Mouse (Mus musculus): Measurements from ENCODE around the gene Lenep. TPM values are rescaled to one million over a fixed set of nuclear protein-coding genes. Genes with fewer than 3 reads are reported as not detected.

The Lenep gene
- polyA plus RNA-seq, 2 experiments: 2.4 TPM; not detected in 1

DNA sequence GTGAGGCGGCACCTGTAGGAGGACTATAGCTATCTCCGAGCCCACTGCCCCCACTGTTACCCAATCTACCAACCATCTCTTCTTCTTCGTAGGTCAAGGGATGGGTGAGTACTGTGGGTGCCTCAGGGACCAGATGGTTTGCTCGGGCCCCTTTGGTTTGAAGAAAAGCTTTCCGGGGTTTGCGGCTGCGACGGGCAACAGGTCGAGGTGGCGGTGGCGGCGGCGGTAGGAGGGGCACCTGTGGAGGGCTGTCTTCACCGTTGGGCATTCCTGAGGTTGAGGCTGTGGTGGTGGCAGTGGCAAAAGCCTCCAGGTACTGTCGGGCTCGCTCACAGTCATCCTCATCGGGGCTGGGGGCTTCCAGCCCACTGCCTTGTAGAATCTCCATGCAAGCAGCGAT lies 21.9 kb downstream of the Lenep start:
- no peaks in the 10 kb centered on the region for H3K36me3 ChIP-seq (ENCODE audit: control insufficient read depth, insufficient read depth, low read length)
- no peak overlapping the region for H3K4me3 ChIP-seq (replicated peaks; ENCODE audit: low read length)
- H3K9me3 ChIP-seq (ENCODE audit: control insufficient read depth, low read length): no peaks in the 10 kb centered on the region
- no peaks in the 10 kb centered on the region for H3K27me3 ChIP-seq (ENCODE audit: control insufficient read depth, insufficient read depth, low read length)
- no peak overlapping the region for H3K9ac ChIP-seq (ENCODE audit: low read depth, low read length, severe bottlenecking)
- H3K4me2 ChIP-seq (replicated peaks; ENCODE audit: low read depth, low read length, severe bottlenecking): no peak overlapping the region
- DNase-seq (ENCODE audit: low spot score): no peak
- H3K27ac ChIP-seq (replicated peaks; ENCODE audit: low read depth, low read length): no peak overlapping the region
- no peak for TF ChIP-seq POLR2A (IDR thresholded peaks at IDR 0.05; ENCODE audit: borderline replicate concordance, extremely low read depth, insufficient read depth, insufficient read length)
- no peak for ATAC-seq (ENCODE audit: low FRiP score, low read depth)
- WGBS: 94% methylated on average over 18 of the region's 18 CpGs
- H3K4me1 ChIP-seq (ENCODE audit: control insufficient read depth, insufficient read depth, low read length): peaks cover 19% of the 10 kb centered on the region

DNA sequence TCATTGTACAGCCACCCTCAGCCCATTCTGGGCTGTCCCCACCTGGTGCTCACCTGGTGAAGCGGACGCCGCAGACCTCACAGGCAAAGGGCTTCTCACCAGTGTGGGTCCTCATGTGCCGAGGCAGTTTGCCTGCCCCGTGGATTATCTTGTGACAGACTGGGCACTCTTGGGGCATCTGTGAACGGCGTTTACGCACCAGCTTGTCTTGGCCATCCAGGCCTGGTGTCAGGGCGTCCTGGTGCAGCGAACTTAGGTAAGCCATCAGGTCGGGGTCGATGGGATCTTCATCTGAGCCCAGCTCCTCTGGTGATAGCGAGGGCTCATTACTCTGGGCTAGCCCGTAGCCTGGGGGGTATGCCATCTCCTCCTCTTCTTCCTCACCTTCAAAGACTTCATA lies 22.3 kb downstream of the Lenep start:
- no peak overlapping the region for H3K4me2 ChIP-seq (replicated peaks; ENCODE audit: low read depth, low read length, severe bottlenecking)
- H3K27me3 ChIP-seq (ENCODE audit: control insufficient read depth, insufficient read depth, low read length): no peaks in the 10 kb centered on the region
- no peak overlapping the region for H3K9ac ChIP-seq (ENCODE audit: low read depth, low read length, severe bottlenecking)
- H3K4me3 ChIP-seq (replicated peaks; ENCODE audit: low read length): no peak overlapping the region
- 96% methylated on average over 14 of the region's 14 CpGs for WGBS
- ATAC-seq (ENCODE audit: low FRiP score, low read depth) (no peak), DNase-seq (ENCODE audit: low spot score) (no peak)
- no peak overlapping the region for H3K27ac ChIP-seq (replicated peaks; ENCODE audit: low read depth, low read length)
- no peaks in the 10 kb centered on the region for H3K9me3 ChIP-seq (ENCODE audit: control insufficient read depth, low read length)
- H3K4me1 ChIP-seq (ENCODE audit: control insufficient read depth, insufficient read depth, low read length): peaks cover 16% of the 10 kb centered on the region
- no peaks in the 10 kb centered on the region for H3K36me3 ChIP-seq (ENCODE audit: control insufficient read depth, insufficient read depth, low read length)
- no peak for TF ChIP-seq POLR2A (IDR thresholded peaks at IDR 0.05; ENCODE audit: borderline replicate concordance, extremely low read depth, insufficient read depth, insufficient read length)

DNA sequence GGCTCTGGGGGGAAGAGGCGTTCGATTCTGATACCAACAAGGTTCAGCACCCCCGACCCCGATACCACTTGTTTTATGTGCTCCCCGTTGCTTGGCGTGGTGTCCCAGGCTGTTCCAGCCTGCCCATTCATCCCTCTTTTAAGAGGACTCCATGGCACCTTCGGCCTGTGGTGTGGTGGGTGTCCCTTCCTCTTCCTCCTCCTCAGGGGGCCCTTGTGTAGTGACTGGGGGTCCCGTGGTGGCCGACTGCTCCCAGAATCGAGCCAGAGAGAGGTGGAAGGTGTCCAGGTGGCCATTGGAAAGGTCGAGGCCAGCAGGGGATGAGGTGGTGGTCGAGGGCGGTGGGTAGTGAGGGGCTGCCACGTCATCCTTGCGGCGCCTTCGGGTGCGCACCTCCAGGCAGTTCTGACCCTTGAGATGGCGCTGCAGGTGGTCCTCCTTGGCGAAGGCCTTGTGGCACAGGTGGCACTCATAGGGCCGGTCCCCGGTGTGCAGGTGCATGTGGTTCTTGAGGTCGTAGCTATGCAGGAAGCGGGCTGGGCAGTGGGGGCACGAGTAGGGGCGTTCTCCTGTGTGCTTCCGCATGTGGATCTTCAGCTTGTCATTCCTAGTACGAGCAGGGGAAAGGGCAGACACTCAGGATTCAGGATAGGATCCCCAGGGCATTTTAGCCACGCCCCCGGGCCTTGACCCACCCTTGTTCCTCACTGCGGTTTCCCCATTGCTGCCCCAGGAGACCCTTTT lies 23.0 kb downstream of the Lenep start:
- DNase-seq (ENCODE audit: low spot score): no peak
- H3K9ac ChIP-seq (ENCODE audit: low read depth, low read length, severe bottlenecking): no peak overlapping the region
- no peak for TF ChIP-seq POLR2A (IDR thresholded peaks at IDR 0.05; ENCODE audit: borderline replicate concordance, extremely low read depth, insufficient read depth, insufficient read length)
- no peaks in the 10 kb centered on the region for H3K9me3 ChIP-seq (ENCODE audit: control insufficient read depth, low read length)
- no peak overlapping the region for H3K4me2 ChIP-seq (replicated peaks; ENCODE audit: low read depth, low read length, severe bottlenecking)
- 88% methylated on average over 30 of the region's 31 CpGs for WGBS
- H3K4me1 ChIP-seq (ENCODE audit: control insufficient read depth, insufficient read depth, low read length): peaks cover 12% of the 10 kb centered on the region
- ATAC-seq (ENCODE audit: low FRiP score, low read depth): no peak
- H3K4me3 ChIP-seq (replicated peaks; ENCODE audit: low read length): no peak overlapping the region
- no peak overlapping the region for H3K27ac ChIP-seq (replicated peaks; ENCODE audit: low read depth, low read length)
- H3K27me3 ChIP-seq (ENCODE audit: control insufficient read depth, insufficient read depth, low read length): no peaks in the 10 kb centered on the region
- no peaks in the 10 kb centered on the region for H3K36me3 ChIP-seq (ENCODE audit: control insufficient read depth, insufficient read depth, low read length)

DNA sequence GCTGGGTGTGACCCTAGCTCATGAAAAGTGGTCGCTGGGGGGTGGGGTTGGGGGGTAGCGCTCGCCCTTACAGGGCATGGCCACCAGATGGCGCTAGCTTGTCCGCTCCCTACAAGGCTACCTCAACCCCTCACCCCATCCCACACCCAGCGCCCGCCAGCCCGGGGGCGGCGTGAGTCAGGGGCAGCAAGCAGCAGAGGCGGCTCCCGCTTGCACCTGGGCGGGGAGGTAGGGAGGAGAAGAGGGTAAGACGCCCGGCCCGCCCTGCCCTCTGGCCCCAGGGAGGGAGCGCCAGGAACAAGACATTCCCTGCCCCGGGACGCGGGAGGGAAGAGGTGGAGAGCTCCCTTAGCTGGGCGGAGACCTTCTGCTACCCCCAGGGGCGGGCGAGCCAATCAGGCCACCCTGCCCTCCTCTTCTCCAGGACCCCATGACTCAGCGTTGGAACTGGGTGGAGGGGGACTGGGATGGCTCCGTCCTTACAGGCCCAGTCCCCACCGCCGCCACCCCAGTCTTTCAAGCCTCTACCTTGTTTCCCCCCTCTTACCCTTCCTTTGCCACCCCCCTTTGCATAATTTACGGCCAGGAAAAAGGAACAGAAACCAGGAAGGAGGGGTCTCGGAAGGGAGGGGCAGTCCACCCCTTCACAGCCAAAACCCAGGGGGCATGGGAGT lies 24.1 kb downstream of the Lenep start:
- TF ChIP-seq POLR2A (IDR thresholded peaks at IDR 0.05; ENCODE audit: borderline replicate concordance, extremely low read depth, insufficient read depth, insufficient read length): no peak
- Histone ChIP-seq H3K9ac (ENCODE audit: low read depth, low read length, severe bottlenecking) (peak overlapping the region; percentile 57), H3K4me2 (replicated peaks; ENCODE audit: low read depth, low read length, severe bottlenecking) (peak overlapping the region; percentile 65), H3K4me1 (ENCODE audit: control insufficient read depth, insufficient read depth, low read length) (peaks cover 10% of the 10 kb centered on the region), H3K36me3 (ENCODE audit: control insufficient read depth, insufficient read depth, low read length) (no peaks in the 10 kb centered on the region), H3K27ac (replicated peaks; ENCODE audit: low read depth, low read length) (no peak overlapping the region), H3K27me3 (ENCODE audit: control insufficient read depth, insufficient read depth, low read length) (no peaks in the 10 kb centered on the region), H3K4me3 (replicated peaks; ENCODE audit: low read length) (peak overlapping the region; percentile 41), H3K9me3 (ENCODE audit: control insufficient read depth, low read length) (no peaks in the 10 kb centered on the region)
- DNase-seq (ENCODE audit: low spot score) (peak; percentile 85), ATAC-seq (ENCODE audit: low FRiP score, low read depth) (peak; percentile 94)
- under 1% methylated on average over 20 of the region's 29 CpGs for WGBS

DNA sequence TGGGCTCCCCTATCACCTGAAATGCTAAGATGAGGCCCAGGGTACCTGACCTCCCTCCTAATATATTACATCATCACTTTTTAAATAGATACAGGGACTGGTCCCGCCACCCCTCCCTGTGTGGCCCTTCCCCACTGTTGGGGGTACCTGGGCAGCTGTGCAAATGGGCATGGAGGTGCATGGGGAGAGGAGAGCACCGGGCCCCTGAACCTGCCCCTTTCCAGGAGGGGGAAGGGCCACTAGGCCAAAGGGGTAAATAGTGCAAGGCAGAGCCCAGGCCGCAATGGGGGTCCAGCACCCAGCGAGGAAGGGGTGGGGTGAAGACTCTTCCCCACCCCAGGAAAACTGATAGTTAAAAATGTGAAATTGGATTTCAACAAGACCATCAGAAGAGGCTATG lies 24.8 kb downstream of the Lenep start:
- WGBS: 67% methylated on average over 4 of the region's 4 CpGs
- peaks cover 10% of the 10 kb centered on the region for H3K4me1 ChIP-seq (ENCODE audit: control insufficient read depth, insufficient read depth, low read length)
- H3K36me3 ChIP-seq (ENCODE audit: control insufficient read depth, insufficient read depth, low read length): no peaks in the 10 kb centered on the region
- H3K27ac ChIP-seq (replicated peaks; ENCODE audit: low read depth, low read length): no peak overlapping the region
- no peaks in the 10 kb centered on the region for H3K9me3 ChIP-seq (ENCODE audit: control insufficient read depth, low read length)
- no peak for TF ChIP-seq POLR2A (IDR thresholded peaks at IDR 0.05; ENCODE audit: borderline replicate concordance, extremely low read depth, insufficient read depth, insufficient read length)
- no peaks in the 10 kb centered on the region for H3K27me3 ChIP-seq (ENCODE audit: control insufficient read depth, insufficient read depth, low read length)
- H3K4me2 ChIP-seq (replicated peaks; ENCODE audit: low read depth, low read length, severe bottlenecking): peak overlapping the region; percentile 65
- DNase-seq (ENCODE audit: low spot score) (no peak), ATAC-seq (ENCODE audit: low FRiP score, low read depth) (0 out of 2 replicates have a peak, but pooled peaks have one; percentile 1)
- H3K4me3 ChIP-seq (replicated peaks; ENCODE audit: low read length): peak overlapping the region; percentile 41; the same call in 1 of the 2 replicates
- peak overlapping the region; percentile 57; the same call in 1 of the 2 replicates for H3K9ac ChIP-seq (ENCODE audit: low read depth, low read length, severe bottlenecking)

All from limb, embryonic 14.5 days (tissue).